Mouse (Mus musculus): ENCODE measurements around the gene Tmem38a. TPM values are rescaled to one million over a fixed set of nuclear protein-coding genes. Genes with fewer than 3 reads are reported as not detected.

The Tmem38a gene
- total and polyA plus RNA-seq, 3 experiments = 0.92 to 3.0 TPM; not detected in 1

DNA sequence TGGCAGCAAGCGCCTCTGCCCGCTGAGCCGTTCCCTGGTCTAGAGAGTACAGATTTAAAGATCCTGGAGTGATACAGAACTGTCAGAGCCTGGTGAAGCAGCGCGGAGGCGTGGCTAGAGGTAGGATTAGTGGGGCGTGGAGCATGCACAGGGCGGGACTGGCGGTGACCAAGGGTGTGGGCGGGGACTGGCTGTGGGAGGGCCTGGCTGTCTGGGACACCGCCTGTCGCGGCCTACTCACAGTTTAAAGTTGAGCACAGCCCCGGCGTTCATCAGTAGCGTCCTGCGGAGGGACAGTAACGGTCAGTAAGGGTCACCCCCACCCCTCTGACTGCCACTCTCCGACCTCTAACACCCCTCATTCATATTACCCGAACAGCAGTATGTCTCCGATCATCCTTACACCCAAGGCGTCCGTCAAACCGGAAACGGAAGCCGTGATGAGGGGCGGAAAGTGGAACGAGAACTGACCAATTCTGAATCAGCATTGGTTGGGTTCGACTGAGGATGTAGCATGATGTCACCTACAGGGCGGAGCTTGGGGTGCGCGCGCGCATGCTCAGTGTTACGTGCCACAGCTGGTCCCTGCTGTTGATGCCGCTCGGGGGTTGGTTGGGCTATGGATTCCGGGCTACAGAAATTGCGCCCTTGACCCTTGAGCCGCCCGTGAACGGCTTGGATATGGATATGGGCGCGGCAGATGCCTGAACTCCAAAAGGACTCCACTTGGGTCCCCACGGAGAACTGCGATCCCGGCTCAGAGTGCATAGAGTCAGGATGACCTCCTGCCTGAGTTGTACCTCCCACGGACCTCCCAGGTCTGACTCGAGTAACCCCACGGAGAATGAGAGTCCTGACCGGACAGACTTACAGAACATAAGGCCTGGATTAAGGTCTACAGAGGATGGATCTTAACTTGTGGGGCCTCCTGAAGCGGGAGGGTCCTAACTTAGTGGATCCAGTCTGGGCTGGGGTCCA, 933 bp upstream of the Tmem38a start, which contains the start of gene Smim7:
Gene Smim7, minus strand, starts transcription at position 456 of the 978 bp plus-strand sequence.
- peak; percentile 92 for TF ChIP-seq NELFE (IDR thresholded peaks at IDR 0.05; ENCODE audit: low read depth, low read length)
- peak; percentile 69 for TF ChIP-seq TBP (IDR thresholded peaks at IDR 0.05; ENCODE audit: low read depth, low read length)
- no peak for TF ChIP-seq MYB (IDR thresholded peaks at IDR 0.05; ENCODE audit: low read depth, low read length)
- TF ChIP-seq HCFC1 (IDR thresholded peaks at IDR 0.05; ENCODE audit: low read depth, low read length) = peak; percentile 86
- peak; percentile 33; the same call in 1 of the 2 replicates for TF ChIP-seq ETS1 (IDR thresholded peaks at IDR 0.05; ENCODE audit: low read depth, low read length)
- peak; percentile 79 to 96 for TF ChIP-seq POLR2A (IDR thresholded peaks at IDR 0.05; ENCODE audit: control insufficient read depth in 1 of 2, insufficient read depth in 1 of 2, low read depth in 1 of 2, low read length in 2 of 2, poor library complexity in 1 of 2)
- no peak for TF ChIP-seq ZNF384 (IDR thresholded peaks at IDR 0.05; ENCODE audit: low read depth, low read length)
- TF ChIP-seq NRF1 (IDR thresholded peaks at IDR 0.05; ENCODE audit: insufficient read depth, low read depth, low read length, poor library complexity, severe bottlenecking) = peak; percentile 98
- TF ChIP-seq BHLHE40 (IDR thresholded peaks at IDR 0.05; ENCODE audit: borderline replicate concordance, low read depth, low read length) = no peak
- no peak for TF ChIP-seq E2F4 (IDR thresholded peaks at IDR 0.05; ENCODE audit: borderline replicate concordance, low read depth, low read length)
- TF ChIP-seq MYC (IDR thresholded peaks at IDR 0.05; ENCODE audit: low read depth, low read length) = no peak
- peak; percentile 78 for TF ChIP-seq MXI1 (IDR thresholded peaks at IDR 0.05; ENCODE audit: low read depth, low read length)
- TF ChIP-seq MAZ (IDR thresholded peaks at IDR 0.05; ENCODE audit: low read depth, low read length) = peak; percentile 37; the same call in 1 of the 2 replicates
- TF ChIP-seq SIN3A (IDR thresholded peaks at IDR 0.05; ENCODE audit: low read length) = peak; percentile 90
- no peak for TF ChIP-seq CHD2 (IDR thresholded peaks at IDR 0.05; ENCODE audit: low read length)
- peak; percentile 73; the same call in 1 of the 2 replicates for TF ChIP-seq MAX (IDR thresholded peaks at IDR 0.05; ENCODE audit: low read length)
- TF ChIP-seq RCOR1 (IDR thresholded peaks at IDR 0.05; ENCODE audit: low read depth, low read length) = peak; percentile 59; the same call in 1 of the 2 replicates
- peak; percentile 78; the same call in 1 of the 2 replicates for TF ChIP-seq ELF1 (IDR thresholded peaks at IDR 0.05; ENCODE audit: low read depth, low read length)
- no peak for TF ChIP-seq TAL1 (IDR thresholded peaks at IDR 0.05; ENCODE audit: low read length)
- TF ChIP-seq ZKSCAN1 (IDR thresholded peaks at IDR 0.05; ENCODE audit: low read depth, low read length) = no peak
- TF ChIP-seq POLR2AphosphoS2 (IDR thresholded peaks at IDR 0.05; ENCODE audit: low read length) = peak; percentile 82
- TF ChIP-seq KAT2A (conservative IDR thresholded peaks at IDR 0.05; ENCODE audit: low read depth, low read length) = peak; percentile 55; the same call in 1 of the 2 replicates
- TF ChIP-seq GABPA (IDR thresholded peaks at IDR 0.05; ENCODE audit: low read depth, low read length) = no peak
- TF ChIP-seq USF1 (IDR thresholded peaks at IDR 0.05; ENCODE audit: low read depth, low read length) = 0 out of 2 replicates have a peak, but pooled peaks have one; percentile 32
- TF ChIP-seq EP300 (IDR thresholded peaks at IDR 0.05; ENCODE audit: low read depth in 1 of 2, low read length in 2 of 2) = no peak
- Histone ChIP-seq H3K36me3 (ENCODE audit: control insufficient read depth in 1 of 2, insufficient read depth in 2 of 2, low read length in 2 of 2) (no peaks in the 10 kb centered on the region; a peak in 2 of 4 replicates), H3K27me3 (ENCODE audit: control insufficient read depth in 1 of 2, insufficient read depth in 2 of 2, low read length in 2 of 2) (no peaks in the 10 kb centered on the region), H3K4me3 (ENCODE audit: control insufficient read depth in 1 of 2, insufficient read depth in 1 of 2, low read depth in 2 of 2, low read length in 2 of 2) (peak within 1 kb of the TSS; percentile 71 to 94), H3K4me1 (ENCODE audit: control insufficient read depth in 1 of 2, insufficient read depth in 2 of 2, low read length in 2 of 2) (peaks cover 0 to 10% of the 10 kb centered on the region in 2 experiments; a peak in 3 of 4 replicates), H3K79me2 (ENCODE audit: control insufficient read depth, insufficient read depth, low read length, poor library complexity) (peaks cover 4% of the 10 kb centered on the region), H3K27ac (ENCODE audit: control insufficient read depth, low read depth, low read length) (peak within 1 kb of the TSS; percentile 58), H3K9me3 (replicated peaks; ENCODE audit: insufficient read depth, low read length) (no peaks in the 10 kb centered on the region), H3K9ac (ENCODE audit: control insufficient read depth, low read depth, low read length, poor library complexity, severe bottlenecking) (peak within 1 kb of the TSS; percentile 75)
- peak; percentile 99 for DNase-seq (ENCODE audit: low read depth, low spot score)

Data from MEL (cell line).